Mouse (Mus musculus) midbrain, embryonic 12.5 days (tissue): Measurements from ENCODE around the gene Ovca2. TPM values are rescaled to one million over a fixed set of nuclear protein-coding genes. Genes with fewer than 3 reads are reported as not detected.

Experiments
- ATAC-seq: fragments of 200-750 bp; cut with Nextera tagmentation; 2 replicates; pipeline ENCODE4 v1.8.0; 2017; ENCODE audit warnings: low read depth, moderate TSS enrichment, moderate library complexity; ENCODE audit not compliant: low FRiP score
- H3K27ac ChIP-seq: fragments of 300-500 bp; sonication (generic); replicated peaks from 2 replicates; pipeline ENCODE4 v1.5.1; 2016; ENCODE audit warnings: mild to moderate bottlenecking
- H3K27me3 ChIP-seq: fragments of 300-500 bp; sonication (generic); 2 replicates; pipeline ENCODE4 v1.6.1; 2016; ENCODE audit warnings: mild to moderate bottlenecking
- H3K36me3 ChIP-seq: fragments of 300-500 bp; sonication (generic); 2 replicates; pipeline ENCODE4 v1.6.1; 2016
- H3K4me1 ChIP-seq: fragments of 300-500 bp; sonication (generic); 2 replicates; pipeline ENCODE4 v1.6.1; 2016
- H3K4me2 ChIP-seq: fragments of 300-500 bp; sonication (generic); replicated peaks from 2 replicates; pipeline ENCODE4 v1.6.1; 2016; ENCODE audit warnings: mild to moderate bottlenecking, moderate library complexity
- H3K4me3 ChIP-seq: fragments of 300-500 bp; sonication (generic); 2 replicates; pipeline ENCODE4 v1.5.1; 2016; ENCODE audit warnings: mild to moderate bottlenecking
- H3K9ac ChIP-seq: fragments of 300-500 bp; sonication (generic); replicated peaks from 2 replicates; pipeline ENCODE4 v1.6.1; 2016; ENCODE audit warnings: mild to moderate bottlenecking, moderate library complexity
- H3K9me3 ChIP-seq: fragments of 300-500 bp; sonication (generic); 2 replicates; pipeline ENCODE4 v1.6.1; 2016; ENCODE audit warnings: mild to moderate bottlenecking
- WGBS: fragments of 180-500 bp; shearing (Covaris S2); methylation state at CpG from one replicate; pipeline ENCODE4 v1.1.7; 2016; 5-methylcytosine and 5-hydroxymethylcytosine counted together
- polyA plus RNA-seq: library from polyadenylated mRNA; unstranded; fragments of >200 nt; fragmentation: Nextera tagmentation; extraction: Ambion mirVana; gene quantifications from 2 replicates; pipeline ENCODE4 v1.2.1, GENCODE M21; 2016

The Ovca2 gene
- polyA plus RNA-seq, 1 experiment from 2014 or later, result 23.2 TPM

DNA sequence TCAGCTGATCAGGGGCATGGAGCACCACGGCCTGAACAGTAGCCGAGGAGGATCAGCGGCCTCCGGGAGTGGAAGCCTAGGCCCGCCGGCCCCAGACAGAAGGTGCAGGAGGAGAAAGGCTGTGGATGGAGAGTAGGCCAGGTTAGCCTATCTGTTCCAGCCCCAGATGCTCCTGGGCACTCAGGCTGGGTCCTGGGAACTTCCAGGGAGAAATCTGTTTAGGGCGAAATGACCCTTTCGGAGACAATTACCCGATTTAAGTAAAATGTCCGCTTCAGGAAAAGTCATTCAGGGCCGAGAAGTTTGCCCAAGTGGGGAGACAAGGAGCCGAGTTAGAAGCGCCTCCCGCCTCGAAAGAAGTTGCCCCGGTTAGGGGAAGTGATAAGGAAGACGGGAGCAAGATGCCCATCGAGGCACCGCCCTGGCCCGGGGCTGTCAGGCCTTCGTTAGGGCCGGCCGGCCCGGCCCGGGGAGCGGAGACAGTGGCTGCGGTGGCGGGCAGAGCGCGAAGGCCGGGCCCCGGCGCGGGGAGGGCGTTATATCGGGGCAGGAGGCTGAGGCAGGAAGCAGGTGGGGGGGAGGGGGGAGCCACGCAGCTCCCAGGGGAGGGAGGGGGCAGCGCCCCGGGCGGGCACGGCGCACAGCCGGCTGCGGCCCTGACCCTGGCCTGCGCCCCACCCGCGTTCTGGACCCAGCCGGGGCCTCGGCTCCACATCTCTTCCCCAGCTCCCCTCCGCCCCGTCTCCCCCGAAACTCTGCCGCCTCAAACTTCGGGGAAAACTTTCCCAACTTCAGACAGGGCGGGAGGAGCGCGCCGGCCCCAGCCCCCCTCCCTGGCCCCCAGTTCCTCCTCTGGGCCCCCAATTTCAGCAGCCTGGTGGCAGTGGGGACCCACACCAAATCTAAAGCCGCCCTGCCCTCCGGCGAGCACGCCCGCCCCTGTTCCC, 10.7 kb downstream of the Ovca2 start:
- ATAC-seq, result no peak
- Histone ChIP-seq H3K9me3 (no peaks in the 10 kb centered on the region), H3K9ac (peak overlapping the region; percentile 50; the same call in 1 of the 2 replicates), H3K27me3 (peaks cover 100% of the 10 kb centered on the region), H3K27ac (no peak overlapping the region), H3K4me2 (peak overlapping the region; percentile 65), H3K4me3 (peak overlapping the region; percentile 46), H3K36me3 (peaks cover 8% of the 10 kb centered on the region), H3K4me1 (peaks cover 69% of the 10 kb centered on the region)
- 2% methylated on average over 30 of the region's 63 CpGs for WGBS

DNA sequence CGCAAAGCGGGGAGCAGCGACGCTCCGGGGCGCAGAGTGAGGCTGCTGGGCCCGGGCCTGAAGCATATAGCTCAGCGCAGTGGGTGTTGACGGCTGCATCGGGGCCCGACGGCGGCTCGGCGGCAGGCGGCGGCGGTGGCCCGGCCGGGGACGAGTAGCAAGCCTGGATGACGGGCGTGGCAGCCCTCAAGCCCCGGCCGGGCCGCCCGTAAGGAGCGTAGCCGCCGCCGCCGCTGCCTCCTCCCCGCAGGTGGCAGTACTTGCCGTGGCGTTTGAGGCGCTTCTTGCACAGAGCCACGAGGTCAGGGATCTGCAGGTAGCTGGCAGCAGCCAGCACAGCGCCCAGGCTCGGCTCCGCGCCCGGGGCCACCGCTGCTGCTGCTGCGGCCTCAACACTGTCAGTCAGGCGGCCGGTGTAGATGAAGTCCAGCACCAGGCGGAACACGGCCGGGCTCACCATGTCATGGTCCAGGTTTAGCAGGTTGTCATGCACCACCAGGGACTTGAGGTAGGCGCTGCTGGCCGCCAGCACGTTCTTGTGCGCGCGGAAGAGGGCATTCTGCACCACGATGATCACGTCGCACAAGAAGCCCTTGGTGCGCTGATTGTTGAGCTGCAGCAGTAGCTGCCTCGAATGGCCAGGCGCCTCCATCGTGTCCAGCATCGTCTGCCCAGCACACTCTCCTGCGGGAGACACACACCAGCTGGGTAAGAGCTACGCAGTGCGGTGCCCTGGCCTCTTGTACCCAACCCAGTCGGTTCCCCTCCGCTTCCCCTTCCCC, 11.6 kb downstream of the Ovca2 start:
- Histone ChIP-seq H3K4me2 (peak overlapping the region; percentile 65), H3K9ac (0 out of 2 replicates have a peak overlapping the region, but pooled peaks have one; percentile 11), H3K36me3 (peaks cover 17% of the 10 kb centered on the region), H3K9me3 (no peaks in the 10 kb centered on the region), H3K27me3 (peaks cover 96% of the 10 kb centered on the region), H3K4me3 (peak overlapping the region; percentile 46), H3K27ac (no peak overlapping the region), H3K4me1 (peaks cover 60% of the 10 kb centered on the region)
- 2% methylated on average over 68 of the region's 68 CpGs for WGBS
- no peak for ATAC-seq

DNA sequence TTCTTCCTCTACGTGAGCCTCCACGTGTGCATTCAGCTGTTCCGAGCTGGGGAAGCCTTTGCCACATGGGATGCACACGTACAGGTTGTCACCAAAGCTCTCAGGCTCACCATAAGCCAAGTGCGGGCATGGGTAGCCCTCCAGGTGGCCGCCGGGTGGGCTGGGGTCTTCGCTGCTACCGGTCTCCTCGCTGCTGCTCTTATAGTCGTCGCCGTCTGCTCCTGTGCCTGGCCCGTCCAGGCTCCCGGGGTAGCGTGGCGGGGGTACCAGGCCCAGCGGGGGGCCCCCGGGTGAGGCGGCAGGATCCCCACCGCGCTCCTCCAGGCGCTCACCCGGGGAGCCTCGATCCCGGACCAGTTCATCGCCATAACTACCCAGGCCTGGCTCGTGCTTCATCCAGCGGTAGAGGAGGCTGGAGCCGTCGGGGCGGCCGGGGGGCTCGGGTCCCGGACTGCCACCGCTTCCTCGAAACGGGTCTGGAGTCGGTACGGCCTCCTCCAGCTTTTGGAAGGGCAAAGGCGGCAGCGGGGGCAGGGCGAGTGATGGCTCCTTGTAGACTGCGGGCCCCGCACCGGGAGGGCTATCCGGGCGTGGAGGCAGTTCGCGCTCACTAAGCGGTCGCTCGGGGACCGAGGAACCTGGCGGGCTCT, 12.3 kb downstream of the Ovca2 start:
- peak overlapping the region; percentile 11; the same call in 1 of the 2 replicates for H3K9ac ChIP-seq
- H3K4me1 ChIP-seq, result peaks cover 57% of the 10 kb centered on the region
- 3% methylated on average over 55 of the region's 55 CpGs for WGBS

DNA sequence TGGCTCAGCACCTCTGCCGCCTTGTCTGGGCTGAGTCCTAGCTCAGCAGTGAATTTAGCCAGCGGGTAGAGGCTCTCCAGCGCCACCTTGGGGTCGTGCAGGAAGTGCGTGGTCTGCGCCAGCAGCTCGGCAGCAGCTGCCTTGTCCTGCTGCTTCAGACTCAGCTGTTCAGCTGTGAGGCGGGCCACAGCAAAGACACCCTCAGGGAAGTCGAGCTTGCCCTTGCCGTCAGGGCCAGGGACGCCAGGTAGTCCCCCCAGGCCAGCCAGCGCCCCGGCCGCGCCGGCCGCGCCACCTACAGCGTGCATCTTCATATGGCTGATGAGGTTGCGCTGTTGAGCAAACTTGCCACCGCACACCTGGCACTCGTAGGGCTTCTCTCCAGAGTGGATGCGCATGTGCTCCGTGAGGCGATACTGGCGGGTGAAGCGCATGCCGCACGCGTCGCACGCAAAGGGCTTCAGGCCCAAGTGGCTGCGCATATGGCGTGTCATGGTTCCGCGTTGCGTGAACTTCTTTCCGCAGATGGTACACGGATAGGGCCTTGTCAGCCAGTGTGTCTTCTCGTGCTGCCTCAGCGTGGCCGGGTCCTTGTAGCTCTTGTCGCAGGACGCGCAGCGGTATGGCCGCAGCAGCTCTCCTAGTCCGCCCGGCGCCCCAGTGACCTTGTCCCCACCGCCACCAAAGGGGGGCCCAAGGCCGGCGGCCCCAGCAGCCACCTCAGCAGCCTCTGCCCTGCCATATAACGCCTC, 13.0 kb downstream of the Ovca2 start:
- Histone ChIP-seq H3K9ac (no peak overlapping the region; the same call in 1 of the 2 replicates), H3K36me3 (peaks cover 29% of the 10 kb centered on the region), H3K27ac (no peak overlapping the region), H3K27me3 (peaks cover 82% of the 10 kb centered on the region), H3K4me3 (peak overlapping the region; percentile 46), H3K4me1 (peaks cover 53% of the 10 kb centered on the region), H3K9me3 (no peaks in the 10 kb centered on the region), H3K4me2 (peak overlapping the region; percentile 65; the same call in 1 of the 2 replicates)
- 3% methylated on average over 54 of the region's 54 CpGs for WGBS
- ATAC-seq, result no peak

More for the DNA sequence above, 12.3 kb downstream of the Ovca2 start:
- Histone ChIP-seq H3K27ac (no peak overlapping the region), H3K9me3 (no peaks in the 10 kb centered on the region), H3K4me2 (peak overlapping the region; percentile 65), H3K36me3 (peaks cover 24% of the 10 kb centered on the region), H3K4me3 (peak overlapping the region; percentile 46), H3K27me3 (peaks cover 89% of the 10 kb centered on the region)
- no peak for ATAC-seq

DNA sequence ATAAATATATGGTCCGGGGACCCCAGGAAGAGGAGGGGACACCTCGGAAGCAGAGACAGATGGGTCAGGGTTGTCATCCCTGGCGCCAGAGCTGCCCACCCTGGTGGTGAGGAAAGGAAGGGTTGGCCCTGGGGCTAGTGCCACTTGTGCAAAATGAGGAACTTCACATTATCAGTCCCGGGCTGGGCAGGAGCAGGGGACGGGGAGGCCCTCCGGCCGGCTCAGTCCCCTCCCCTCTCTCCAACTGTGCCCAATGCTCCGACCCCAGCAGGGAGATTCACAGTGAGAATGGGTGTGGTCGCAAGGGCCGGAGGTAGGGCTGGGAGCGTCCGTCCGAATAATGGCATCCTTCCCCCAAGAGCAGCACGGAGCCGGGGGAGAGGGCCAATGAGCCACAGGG, 13.9 kb downstream of the Ovca2 start:
- Histone ChIP-seq H3K4me2 (0 out of 2 replicates have a peak overlapping the region, but pooled peaks have one; percentile 3), H3K4me1 (peaks cover 44% of the 10 kb centered on the region), H3K27me3 (peaks cover 73% of the 10 kb centered on the region), H3K4me3 (no peak overlapping the region), H3K9ac (no peak overlapping the region), H3K27ac (no peak overlapping the region), H3K9me3 (no peaks in the 10 kb centered on the region), H3K36me3 (peaks cover 37% of the 10 kb centered on the region)
- 15% methylated on average over 15 of the region's 15 CpGs for WGBS
- ATAC-seq, result no peak

DNA sequence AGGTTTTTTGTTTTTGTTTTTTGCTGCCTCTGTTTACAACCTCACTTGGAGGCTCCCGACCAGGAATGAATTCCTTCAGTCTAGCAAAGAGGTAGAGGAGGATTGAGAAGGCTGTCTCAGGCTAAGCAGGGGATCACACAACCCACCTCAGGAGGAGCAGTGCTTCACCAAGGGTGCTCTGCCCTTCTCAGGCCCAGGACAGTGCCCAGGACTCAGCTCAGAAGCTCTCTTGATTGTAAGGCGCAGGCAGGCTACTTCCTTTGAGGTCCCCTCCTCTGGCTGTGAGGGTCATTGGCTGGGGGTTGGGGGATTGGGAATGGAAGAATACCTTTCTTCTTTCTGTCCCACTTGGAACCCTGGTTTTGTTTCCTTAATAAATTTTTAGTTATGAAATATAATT, 14.6 kb downstream of the Ovca2 start:
- WGBS, result 78% methylated on average over 2 of the region's 2 CpGs
- Histone ChIP-seq H3K4me1 (peaks cover 37% of the 10 kb centered on the region), H3K4me2 (no peak overlapping the region), H3K9me3 (no peaks in the 10 kb centered on the region), H3K27ac (no peak overlapping the region), H3K27me3 (peaks cover 66% of the 10 kb centered on the region), H3K36me3 (peaks cover 43% of the 10 kb centered on the region), H3K4me3 (no peak overlapping the region), H3K9ac (no peak overlapping the region)
- ATAC-seq, result no peak

DNA sequence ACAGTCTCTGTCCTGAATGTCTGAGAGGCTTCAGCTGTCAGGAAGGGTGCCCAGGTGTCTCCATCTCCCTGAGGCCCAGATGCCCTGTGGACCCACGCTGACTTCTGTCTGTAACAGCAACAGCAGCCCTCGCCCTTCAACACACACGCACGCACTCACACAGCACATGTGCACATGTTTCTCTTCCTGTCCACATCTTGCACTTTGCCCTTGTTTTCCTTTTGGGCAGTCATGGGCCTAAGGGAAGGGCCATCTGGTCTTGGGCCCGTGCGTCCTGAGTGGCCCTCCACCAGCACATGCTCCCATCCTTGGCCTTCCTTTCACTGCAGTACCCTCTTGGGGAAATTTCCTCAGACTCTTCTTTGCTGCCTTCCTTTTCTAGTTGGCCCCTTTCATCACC, 15.3 kb downstream of the Ovca2 start:
- Histone ChIP-seq H3K9ac (no peak overlapping the region), H3K4me1 (peaks cover 30% of the 10 kb centered on the region), H3K27me3 (peaks cover 59% of the 10 kb centered on the region), H3K27ac (no peak overlapping the region), H3K9me3 (no peaks in the 10 kb centered on the region), H3K4me2 (no peak overlapping the region), H3K36me3 (peaks cover 50% of the 10 kb centered on the region), H3K4me3 (no peak overlapping the region)
- ATAC-seq, result no peak
- WGBS, result 93% methylated on average over 6 of the region's 6 CpGs

DNA sequence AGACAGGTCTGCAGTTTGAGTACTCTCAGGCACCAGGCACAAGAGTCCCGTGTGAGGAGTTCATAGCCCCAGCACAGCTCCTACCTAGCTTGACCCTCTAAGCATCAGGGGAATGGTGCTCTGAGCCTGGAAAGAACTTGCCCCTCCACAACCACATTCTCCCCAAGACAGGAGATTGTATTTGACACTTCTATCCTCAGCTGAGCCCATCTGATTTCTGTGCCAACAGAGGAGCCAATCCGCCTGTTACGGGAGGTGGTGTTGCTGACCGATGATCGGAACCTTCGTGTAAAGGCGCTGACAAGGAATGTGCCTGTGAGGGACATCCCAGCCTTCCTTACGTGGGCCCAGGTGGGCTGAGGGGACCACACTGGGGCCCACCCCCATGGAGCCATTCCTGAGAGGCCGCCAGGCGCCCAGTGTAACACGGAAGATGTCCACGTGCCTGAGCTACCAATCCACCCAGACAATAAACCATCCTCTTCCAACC, 16.0 kb downstream of the Ovca2 start:
- WGBS, result 90% methylated on average over 12 of the region's 12 CpGs
- Histone ChIP-seq H3K27ac (no peak overlapping the region), H3K4me3 (no peak overlapping the region), H3K9me3 (no peaks in the 10 kb centered on the region), H3K4me2 (no peak overlapping the region), H3K9ac (no peak overlapping the region), H3K36me3 (peaks cover 54% of the 10 kb centered on the region), H3K4me1 (peaks cover 23% of the 10 kb centered on the region), H3K27me3 (peaks cover 52% of the 10 kb centered on the region)
- ATAC-seq, result no peak

DNA sequence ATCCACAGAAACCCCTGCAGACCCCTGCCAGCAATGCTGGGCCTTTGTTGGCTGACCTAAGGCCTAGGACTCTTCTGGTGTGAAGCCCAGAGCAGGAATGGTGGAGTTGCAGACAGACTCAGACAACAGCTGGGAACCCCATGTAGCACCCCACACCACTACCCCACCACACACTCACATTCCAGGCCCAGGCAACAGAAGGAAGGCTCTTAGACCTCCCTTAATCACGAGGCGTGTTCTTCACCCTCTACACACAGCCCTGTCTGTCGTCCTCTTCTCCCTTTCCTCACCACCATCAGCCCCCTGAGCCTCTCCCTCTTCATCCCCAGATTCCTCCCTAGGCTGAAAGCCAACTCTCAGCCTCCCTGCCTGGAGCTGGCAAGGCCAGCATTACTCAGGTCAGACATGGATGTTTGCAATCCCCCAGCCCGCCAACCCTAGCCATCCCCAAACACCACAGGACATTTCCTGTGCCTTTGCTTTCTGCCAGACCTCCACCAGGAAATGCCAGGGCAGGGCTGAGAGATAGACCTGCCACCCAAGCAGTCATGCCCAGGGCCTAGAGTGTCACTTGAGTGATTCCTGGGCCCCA, 17.1 kb downstream of the Ovca2 start:
- Histone ChIP-seq H3K9ac (no peak overlapping the region), H3K36me3 (peaks cover 54% of the 10 kb centered on the region), H3K9me3 (no peaks in the 10 kb centered on the region), H3K27ac (no peak overlapping the region), H3K27me3 (peaks cover 40% of the 10 kb centered on the region), H3K4me3 (no peak overlapping the region), H3K4me2 (no peak overlapping the region), H3K4me1 (peaks cover 12% of the 10 kb centered on the region)
- no peak for ATAC-seq
- 95% methylated on average over 4 of the region's 4 CpGs for WGBS

DNA sequence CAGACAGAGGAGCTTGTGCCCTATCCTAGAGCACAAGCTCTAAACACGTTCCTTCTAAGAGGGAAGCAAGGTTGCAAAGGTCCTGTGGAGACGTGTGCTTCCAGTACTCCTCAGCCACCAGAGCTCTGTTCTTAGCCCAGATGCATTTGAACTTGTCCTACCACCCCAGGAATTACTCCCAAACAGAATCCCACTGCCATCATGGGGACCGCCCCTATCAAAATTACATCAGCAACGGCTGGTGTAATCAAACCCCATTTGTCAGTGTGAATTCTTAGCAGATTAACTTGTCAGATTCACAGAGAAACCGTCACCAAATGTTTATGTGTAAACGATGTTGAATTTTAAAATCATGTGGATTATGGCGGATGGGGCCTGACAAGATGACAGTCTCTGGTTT, 17.7 kb downstream of the Ovca2 start:
- no peak for ATAC-seq
- 79% methylated on average over 7 of the region's 7 CpGs for WGBS
- Histone ChIP-seq H3K9me3 (no peaks in the 10 kb centered on the region), H3K4me3 (no peak overlapping the region), H3K4me1 (peaks cover 6% of the 10 kb centered on the region), H3K27me3 (peaks cover 35% of the 10 kb centered on the region), H3K36me3 (peaks cover 54% of the 10 kb centered on the region), H3K4me2 (no peak overlapping the region), H3K27ac (no peak overlapping the region), H3K9ac (no peak overlapping the region)

DNA sequence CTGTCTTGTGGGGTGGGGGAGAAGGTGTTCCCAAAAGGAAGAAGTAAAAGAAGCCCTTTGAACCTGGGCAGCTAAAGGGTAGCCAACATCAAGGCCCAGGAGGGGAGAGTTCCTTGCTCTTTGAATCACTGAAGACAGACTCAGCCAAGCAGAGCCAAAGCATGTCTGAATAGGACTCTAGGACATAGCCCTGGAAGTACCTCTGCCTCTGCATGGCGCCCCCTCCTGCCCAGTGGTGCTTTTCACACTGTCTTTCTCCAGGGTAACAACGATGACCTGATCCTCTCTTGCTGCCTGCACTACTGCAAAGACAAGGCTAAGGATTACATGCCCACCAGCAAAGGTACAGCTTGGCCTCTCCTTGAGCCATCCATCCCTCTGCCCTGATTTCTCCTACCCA, 19.1 kb downstream of the Ovca2 start:
- no peak overlapping the region for H3K27ac ChIP-seq
- peaks cover 21% of the 10 kb centered on the region for H3K27me3 ChIP-seq
- H3K36me3 ChIP-seq, result peaks cover 54% of the 10 kb centered on the region
- H3K4me3 ChIP-seq, result no peak overlapping the region
- no peaks in the 10 kb centered on the region for H3K9me3 ChIP-seq
- H3K9ac ChIP-seq, result no peak overlapping the region
- no peak overlapping the region for H3K4me2 ChIP-seq
- 63% methylated on average over 2 of the region's 2 CpGs for WGBS
- H3K4me1 ChIP-seq, result no peaks in the 10 kb centered on the region
- no peak for ATAC-seq
